Mouse (Mus musculus): ENCODE results near the gene Angptl7.

GRCm38 (mm10) chr4:148487841-148488240 lies 12.4 kb downstream of the Angptl7 start:
- no peak for TF ChIP-seq CTCF (IDR thresholded peaks at IDR 0.05; ENCODE audit: insufficient read depth, low read length)
- TF ChIP-seq POLR2A (IDR thresholded peaks at IDR 0.05; ENCODE audit: borderline replicate concordance, extremely low read depth, low read depth, low read length) = no peak

All from lung, adult 2 months (tissue).